Mouse (Mus musculus) hindbrain, embryonic 15.5 days (tissue): Measurements from ENCODE around the gene Itprid2. TPM values are rescaled to one million over a fixed set of nuclear protein-coding genes. Genes with fewer than 3 reads are reported as not detected.
"Not testable (repeated sequence)": the region's sequence is repeated elsewhere in the genome, so short reads cannot be mapped to it uniquely, and the experiment has no call there.

Source experiments
- ATAC-seq: fragments of 200-750 bp; cut with Nextera tagmentation; 2 replicates; pipeline ENCODE4 v1.8.0; 2017; ENCODE audit warnings: low read depth, moderate number of reproducible peaks, moderate TSS enrichment; ENCODE audit not compliant: low FRiP score
- H3K27ac ChIP-seq: fragments of 300-500 bp; sonication (generic); replicated peaks from 2 replicates; pipeline ENCODE4 v1.5.1; 2015; ENCODE audit warnings: mild to moderate bottlenecking, inconsistent platforms
- H3K27me3 ChIP-seq: fragments of 300-500 bp; sonication (generic); 2 replicates; pipeline ENCODE4 v1.6.1; 2015; ENCODE audit warnings: control low read depth, inconsistent platforms
- H3K36me3 ChIP-seq: fragments of 300-500 bp; sonication (generic); 2 replicates; pipeline ENCODE4 v1.6.1; 2015; ENCODE audit warnings: control low read depth, inconsistent platforms
- H3K4me1 ChIP-seq: fragments of 300-500 bp; sonication (generic); replicated peaks from 2 replicates; pipeline ENCODE4 v1.6.1; 2015; ENCODE audit warnings: control low read depth, inconsistent platforms
- H3K4me2 ChIP-seq: fragments of 300-500 bp; sonication (generic); 2 replicates; pipeline ENCODE4 v1.6.1; 2015; ENCODE audit warnings: moderate library complexity, mild to moderate bottlenecking, inconsistent platforms
- H3K4me3 ChIP-seq: fragments of 300-500 bp; sonication (generic); 2 replicates; pipeline ENCODE4 v1.5.1; 2015; ENCODE audit warnings: mild to moderate bottlenecking, inconsistent platforms
- H3K9ac ChIP-seq: fragments of 300-500 bp; sonication (generic); 2 replicates; pipeline ENCODE4 v1.6.1; 2015; ENCODE audit warnings: inconsistent platforms
- H3K9me3 ChIP-seq: fragments of 300-500 bp; sonication (generic); 2 replicates; pipeline ENCODE4 v1.6.1; 2016; ENCODE audit warnings: control low read depth, inconsistent platforms
- WGBS: fragments of 180-500 bp; shearing (Covaris S2); methylation state at CpG from one replicate; pipeline ENCODE4 v1.1.7; 2015; 5-methylcytosine and 5-hydroxymethylcytosine counted together
- polyA plus RNA-seq: library from polyadenylated mRNA; unstranded; fragments of >200 nt; fragmentation: Nextera tagmentation; extraction: Ambion mirVana; gene quantifications from 2 replicates; pipeline ENCODE4 v1.2.1, GENCODE M21; 2015

Itprid2 gene
- 5.2 and 6.2 TPM in 2 replicates for polyA plus RNA-seq

DNA sequence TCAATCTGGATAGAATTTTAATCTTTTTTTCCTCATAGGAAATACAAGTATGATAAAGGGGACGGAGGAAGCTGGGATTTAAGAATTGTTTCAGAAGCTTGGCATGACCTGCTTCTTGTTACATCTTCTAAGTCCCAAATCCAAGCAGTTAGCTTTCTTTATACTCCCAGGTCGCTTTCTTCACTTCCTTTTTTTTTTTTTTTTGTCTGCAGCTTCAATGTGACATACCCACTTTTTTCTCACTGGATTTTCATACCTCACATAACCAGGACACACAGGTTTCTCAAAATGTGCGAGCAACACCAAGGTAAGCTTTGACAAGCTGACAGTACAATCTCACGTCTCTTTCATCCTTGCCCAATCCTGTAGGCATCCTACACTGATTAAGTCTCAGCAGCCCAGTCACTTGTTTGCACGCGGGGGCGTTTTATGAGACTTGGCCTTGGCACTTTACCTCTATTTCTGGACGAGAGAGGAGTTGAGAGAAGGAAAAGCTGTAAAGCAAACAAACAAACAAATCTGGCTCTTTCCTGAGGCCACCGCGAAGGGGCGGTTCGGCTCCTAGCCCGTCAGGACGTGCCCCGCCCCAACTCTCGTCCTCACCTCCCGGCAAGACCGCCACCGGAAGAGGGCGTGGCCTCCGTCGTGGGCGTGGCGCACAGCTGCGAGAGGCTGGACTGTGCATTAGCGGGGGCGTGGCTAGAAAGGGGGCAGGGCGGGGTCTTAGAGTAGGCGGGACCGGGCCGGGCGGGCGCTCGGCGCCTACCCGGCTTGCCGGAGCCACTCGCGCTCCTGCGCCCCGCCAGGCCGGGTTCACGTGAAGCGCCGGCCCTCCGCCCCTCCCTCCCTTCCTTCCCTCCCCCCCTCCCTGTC lies at the start of gene Itprid2:
Gene Itprid2 (plus strand): TSS at position 825 of the 873 bp plus-strand sequence.
- Histone ChIP-seq H3K4me1 (peaks cover 19% of the 10 kb centered on the region), H3K4me3 (peak within 1 kb of the TSS; percentile 87), H3K4me2 (peak within 1 kb of the TSS; percentile 81), H3K27ac (peak within 1 kb of the TSS; percentile 80), H3K9ac (peak within 1 kb of the TSS; percentile 87), H3K27me3 (no peaks in the 10 kb centered on the region), H3K36me3 (no peaks in the 10 kb centered on the region), H3K9me3 (no peaks in the 10 kb centered on the region)
- peak; percentile 100 for ATAC-seq
- WGBS: 3% methylated on average over 44 of the region's 46 CpGs

GRCm38 (mm10) chr2:79596177-79596576 lies 39.0 kb upstream of the Itprid2 start:
- WGBS: 93% methylated on average over 2 of the region's 2 CpGs

DNA sequence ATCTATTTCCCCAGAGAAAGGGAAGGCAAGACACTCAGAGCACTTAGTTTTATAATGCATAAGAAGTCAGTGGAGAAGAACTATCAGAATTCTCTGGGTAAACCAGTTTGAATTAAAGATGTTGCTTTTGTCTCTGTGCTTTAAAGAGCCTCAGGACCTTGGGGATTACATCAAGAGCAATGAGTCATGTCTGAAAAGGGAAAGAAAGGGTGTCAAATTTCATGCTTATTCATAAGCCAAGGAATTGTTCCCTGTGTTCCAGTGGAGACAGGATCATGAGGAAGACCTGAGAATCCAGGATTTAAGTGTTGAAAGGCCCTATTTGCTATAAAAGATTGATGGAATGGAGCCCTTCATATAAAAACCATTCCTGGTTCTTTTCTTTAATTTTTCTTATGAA lies 38.1 kb upstream of the Itprid2 start:
- no peaks in the 10 kb centered on the region for H3K9me3 ChIP-seq
- ATAC-seq: no peak
- H3K36me3 ChIP-seq: no peaks in the 10 kb centered on the region
- no peak overlapping the region for H3K4me3 ChIP-seq
- no peak overlapping the region for H3K9ac ChIP-seq
- no peak overlapping the region for H3K4me2 ChIP-seq
- H3K4me1 ChIP-seq: peaks cover 11% of the 10 kb centered on the region
- H3K27ac ChIP-seq: no peak overlapping the region
- no peaks in the 10 kb centered on the region for H3K27me3 ChIP-seq

More at GRCm38 (mm10) chr2:79596177-79596576, 39.0 kb upstream of the Itprid2 start:
- Histone ChIP-seq H3K27ac (no peak overlapping the region), H3K9ac (no peak overlapping the region), H3K27me3 (no peaks in the 10 kb centered on the region), H3K4me3 (no peak overlapping the region), H3K9me3 (no peaks in the 10 kb centered on the region), H3K4me1 (peaks cover 3% of the 10 kb centered on the region), H3K36me3 (no peaks in the 10 kb centered on the region), H3K4me2 (no peak overlapping the region)
- ATAC-seq: no peak

DNA sequence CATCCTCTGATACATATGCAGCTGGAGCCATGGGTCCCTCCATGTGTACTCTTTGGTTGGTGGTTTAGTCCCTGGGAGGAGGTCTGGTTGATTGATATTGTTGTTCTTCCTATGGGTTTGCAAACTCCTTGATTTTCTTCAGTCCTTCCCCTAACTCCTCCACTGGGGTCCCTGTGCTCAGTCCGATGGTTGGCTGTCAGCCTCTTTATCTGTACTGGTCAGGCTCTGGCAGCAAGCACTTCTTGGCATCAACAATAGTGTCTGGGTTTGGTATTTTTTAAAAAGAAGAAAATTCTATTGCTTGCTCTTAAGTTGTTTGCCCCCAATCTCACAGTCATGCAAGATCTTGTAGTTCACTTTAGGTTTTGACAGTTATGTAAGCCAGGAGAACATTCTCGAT lies 34.0 kb upstream of the Itprid2 start:
- H3K4me1 ChIP-seq: peaks cover 11% of the 10 kb centered on the region
- not testable (repeated sequence) for H3K27me3 ChIP-seq, H3K36me3 ChIP-seq, H3K9ac ChIP-seq, H3K4me2 ChIP-seq, ATAC-seq, H3K9me3 ChIP-seq, H3K4me3 ChIP-seq
- H3K27ac ChIP-seq: 0 out of 2 replicates have a peak overlapping the region, but pooled peaks have one; percentile 38
- 46% methylated on average over 2 of the region's 2 CpGs for WGBS

- no peak for ATAC-seq
- Histone ChIP-seq H3K27me3 (no peaks in the 10 kb centered on the region), H3K4me1 (peaks cover 11% of the 10 kb centered on the region), H3K27ac (0 out of 2 replicates have a peak overlapping the region, but pooled peaks have one; percentile 38), H3K4me2 (no peak overlapping the region), H3K36me3 (no peaks in the 10 kb centered on the region), H3K9me3 (no peaks in the 10 kb centered on the region), H3K4me3 (no peak overlapping the region), H3K9ac (no peak overlapping the region)
- 29% methylated on average over 4 of the region's 4 CpGs for WGBS
Observed at GRCm38 (mm10) chr2:79601691-79602116, 33.4 kb upstream of the Itprid2 start.

DNA sequence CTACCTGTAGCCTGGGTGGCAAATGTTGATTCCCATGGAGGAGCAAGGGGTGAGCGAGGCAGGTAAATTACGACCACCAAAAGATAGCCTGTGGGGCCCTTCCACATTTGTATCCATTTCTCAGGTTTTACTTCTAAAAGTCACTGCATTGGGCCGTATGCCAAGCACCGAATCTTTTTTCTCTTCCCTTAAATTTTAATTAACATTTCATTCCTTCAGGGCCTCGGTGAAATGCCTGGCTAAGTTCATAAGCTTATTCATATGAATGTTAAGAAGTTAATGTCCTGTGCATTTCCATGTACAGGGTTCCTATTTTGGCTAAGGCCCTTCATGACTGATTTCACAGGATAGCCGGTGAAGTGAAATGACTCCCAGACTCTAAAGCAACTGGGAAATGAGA lies 32.8 kb upstream of the Itprid2 start:
- Histone ChIP-seq H3K27me3 (no peaks in the 10 kb centered on the region), H3K9ac (no peak overlapping the region), H3K4me1 (peaks cover 11% of the 10 kb centered on the region), H3K9me3 (no peaks in the 10 kb centered on the region), H3K27ac (0 out of 2 replicates have a peak overlapping the region, but pooled peaks have one; percentile 5), H3K4me3 (no peak overlapping the region), H3K36me3 (no peaks in the 10 kb centered on the region), H3K4me2 (no peak overlapping the region)
- ATAC-seq: no peak
- 66% methylated on average over 6 of the region's 6 CpGs for whole genome bisulfite sequencing

GRCm38 (mm10) chr2:79603363-79603762 lies 31.8 kb upstream of the Itprid2 start:
- no peaks in the 10 kb centered on the region for H3K9me3 ChIP-seq
- no peak overlapping the region for H3K27ac ChIP-seq
- no peaks in the 10 kb centered on the region for H3K27me3 ChIP-seq
- H3K36me3 ChIP-seq: no peaks in the 10 kb centered on the region
- no peak for ATAC-seq
- no peak overlapping the region for H3K4me2 ChIP-seq
- 88% methylated on average over 4 of the region's 4 CpGs for whole genome bisulfite sequencing
- no peak overlapping the region for H3K9ac ChIP-seq
- peaks cover 11% of the 10 kb centered on the region for H3K4me1 ChIP-seq
- no peak overlapping the region for H3K4me3 ChIP-seq

DNA sequence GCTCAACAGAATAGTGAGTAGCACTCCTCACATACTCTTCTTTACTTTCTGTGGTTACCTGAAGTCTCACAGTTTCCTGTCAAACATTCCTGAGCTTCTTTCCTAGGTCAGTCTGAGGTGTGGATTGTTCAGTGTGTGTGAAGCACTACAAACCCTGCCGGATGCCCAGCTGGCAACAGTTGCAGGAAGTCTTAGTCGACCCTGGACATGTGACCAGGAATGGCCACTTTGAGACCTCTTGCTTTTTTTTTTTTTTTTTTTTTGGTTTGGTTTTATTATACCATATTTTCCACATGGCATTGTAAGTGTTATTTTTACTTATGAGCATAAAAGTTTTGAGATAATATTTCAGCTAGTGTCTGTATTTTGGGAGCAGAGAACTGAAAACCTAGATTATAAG lies 29.1 kb upstream of the Itprid2 start:
- no peaks in the 10 kb centered on the region for H3K36me3 ChIP-seq
- WGBS: 77% methylated on average over 2 of the region's 2 CpGs
- H3K4me1 ChIP-seq: peaks cover 9% of the 10 kb centered on the region
- no peak overlapping the region for H3K27ac ChIP-seq
- no peak for ATAC-seq
- H3K4me3 ChIP-seq: no peak overlapping the region
- no peak overlapping the region for H3K9ac ChIP-seq
- H3K9me3 ChIP-seq: no peaks in the 10 kb centered on the region
- no peaks in the 10 kb centered on the region for H3K27me3 ChIP-seq
- no peak overlapping the region for H3K4me2 ChIP-seq

- H3K27me3 ChIP-seq: no peaks in the 10 kb centered on the region
- ATAC-seq: no peak
- H3K36me3 ChIP-seq: no peaks in the 10 kb centered on the region
- WGBS: 85% methylated on average over 2 of the region's 2 CpGs
- no peak overlapping the region for H3K9ac ChIP-seq
- H3K4me2 ChIP-seq: no peak overlapping the region
- H3K4me3 ChIP-seq: no peak overlapping the region
- no peak overlapping the region for H3K27ac ChIP-seq
- H3K9me3 ChIP-seq: no peaks in the 10 kb centered on the region
- no peaks in the 10 kb centered on the region for H3K4me1 ChIP-seq
Observed at GRCm38 (mm10) chr2:79607181-79607580, 28.0 kb upstream of the Itprid2 start.

DNA sequence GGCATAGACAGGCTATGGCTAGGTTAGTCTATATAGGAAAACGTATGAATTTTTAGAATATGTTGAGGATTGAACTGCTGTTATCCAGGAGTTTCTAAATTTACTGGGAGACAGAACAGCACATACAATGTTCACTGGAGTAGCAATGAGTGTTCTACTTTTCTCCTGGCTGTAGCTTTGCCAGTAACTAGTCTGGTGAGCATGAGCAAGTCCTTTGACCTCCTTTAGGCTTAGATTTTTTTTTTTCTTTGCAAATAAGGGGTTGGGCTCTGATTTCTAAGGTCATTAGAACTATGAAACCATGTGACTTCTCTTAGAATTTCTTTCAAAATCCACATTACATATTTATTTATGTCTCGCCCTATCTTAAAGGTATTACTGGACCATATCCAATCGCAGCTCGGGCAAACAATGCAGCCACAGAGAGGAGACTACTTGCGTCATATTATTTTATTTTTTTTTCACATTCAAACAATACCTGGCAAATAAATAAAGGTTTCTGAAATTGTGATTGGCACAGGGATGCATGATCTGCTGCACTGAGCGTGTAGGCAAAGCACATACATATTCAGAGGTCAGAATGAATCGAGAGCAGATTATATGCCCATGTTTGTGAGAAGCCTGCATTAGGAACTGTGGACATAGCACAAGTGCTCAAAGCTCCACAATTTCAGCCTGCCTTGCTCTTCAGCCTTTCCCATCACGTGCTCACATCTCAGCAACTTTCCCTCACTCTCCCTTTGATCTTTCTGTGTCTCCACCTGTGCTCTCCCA lies 26.7 kb upstream of the Itprid2 start:
- no peak overlapping the region for H3K27ac ChIP-seq
- 87% methylated on average over 8 of the region's 8 CpGs for WGBS
- no peaks in the 10 kb centered on the region for H3K4me1 ChIP-seq
- H3K4me3 ChIP-seq: no peak overlapping the region
- H3K9ac ChIP-seq: no peak overlapping the region
- no peak for ATAC-seq
- H3K36me3 ChIP-seq: no peaks in the 10 kb centered on the region
- H3K27me3 ChIP-seq: no peaks in the 10 kb centered on the region
- H3K4me2 ChIP-seq: no peak overlapping the region
- no peaks in the 10 kb centered on the region for H3K9me3 ChIP-seq

DNA sequence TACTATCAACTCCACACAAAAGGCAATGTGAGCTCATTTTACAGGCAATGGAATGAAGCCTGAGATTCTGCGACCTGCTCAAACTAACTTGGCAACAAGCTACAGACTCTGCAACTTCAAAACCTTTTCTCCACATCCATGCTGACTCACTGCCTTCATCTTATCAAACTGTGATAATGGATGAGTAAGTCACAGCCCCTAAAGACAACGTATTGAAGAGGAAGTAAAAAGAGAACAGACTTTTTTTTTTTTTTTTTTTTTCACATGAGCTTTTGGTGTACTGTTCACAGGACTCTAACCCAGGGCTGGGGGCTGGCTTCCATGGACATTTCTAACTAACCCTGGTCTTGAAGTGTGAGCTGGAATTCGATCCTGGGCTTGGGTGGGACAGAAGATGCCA lies 24.3 kb upstream of the Itprid2 start:
- Histone ChIP-seq H3K9ac (no peak overlapping the region), H3K4me2 (no peak overlapping the region), H3K36me3 (no peaks in the 10 kb centered on the region), H3K9me3 (no peaks in the 10 kb centered on the region), H3K4me1 (no peaks in the 10 kb centered on the region), H3K27ac (no peak overlapping the region), H3K27me3 (no peaks in the 10 kb centered on the region), H3K4me3 (no peak overlapping the region)
- WGBS: 81% methylated on average over 3 of the region's 3 CpGs
- no peak for ATAC-seq

- H3K9ac ChIP-seq: no peak overlapping the region
- no peak for ATAC-seq
- WGBS: 93% methylated on average over 2 of the region's 2 CpGs
- no peak overlapping the region for H3K27ac ChIP-seq
- H3K4me2 ChIP-seq: no peak overlapping the region
- no peak overlapping the region for H3K4me3 ChIP-seq
- no peaks in the 10 kb centered on the region for H3K27me3 ChIP-seq
- no peaks in the 10 kb centered on the region for H3K9me3 ChIP-seq
- no peaks in the 10 kb centered on the region for H3K36me3 ChIP-seq
- no peaks in the 10 kb centered on the region for H3K4me1 ChIP-seq
Observed at GRCm38 (mm10) chr2:79618145-79618544, 17.0 kb upstream of the Itprid2 start.
